Mouse (Mus musculus) heart, adult 2 months (tissue): ENCODE results near the gene Sat2.

Source experiments
- CTCF ChIP-seq: fragments of 200-600 bp; IDR thresholded peaks from 2 replicates; pipeline ENCODE4 v1.8.1; 2022; ENCODE audit warnings: antibody characterized with exemption, mild to moderate bottlenecking, moderate library complexity
- EP300 ChIP-seq: fragments of 200-500 bp; IDR thresholded peaks from 2 replicates; pipeline ENCODE4 v1.6.1; 2011; ENCODE audit warnings: low read depth, low read length, control low read depth; ENCODE audit not compliant: insufficient read depth
- POLR2A ChIP-seq: fragments of 200-500 bp; IDR thresholded peaks from 2 replicates; pipeline ENCODE4 v1.6.1; 2011; ENCODE audit warnings: mild to moderate bottlenecking, low read depth, low read length, control low read depth; ENCODE audit not compliant: insufficient read depth

- TF ChIP-seq CTCF, result no peak
- TF ChIP-seq POLR2A, result no peak
- TF ChIP-seq EP300, result no peak
Measured at GRCm38 (mm10) chr11:69654760-69655159, 32.9 kb downstream of the Sat2 start.
